Mouse (Mus musculus) neural tube, embryonic 12.5 days (tissue): ENCODE measurements around the gene Zfp146. TPM values are rescaled to one million over a fixed set of nuclear protein-coding genes. Genes with fewer than 3 reads are reported as not detected.
"Not testable (repeated sequence)": the region's sequence is repeated elsewhere in the genome, so short reads cannot be mapped to it uniquely, and the experiment has no call there.

Experiments
- ATAC-seq: fragments of 200-750 bp; cut with Nextera tagmentation; 2 replicates; pipeline ENCODE4 v1.8.0; 2017; ENCODE audit warnings: low read depth, mild to moderate bottlenecking, moderate TSS enrichment, moderate library complexity; ENCODE audit not compliant: low FRiP score
- H3K27ac ChIP-seq: fragments of 300-500 bp; sonication (generic); 2 replicates; pipeline ENCODE4 v1.5.1; 2016
- H3K27me3 ChIP-seq: fragments of 300-500 bp; sonication (generic); replicated peaks from 2 replicates; pipeline ENCODE4 v1.6.1; 2016; ENCODE audit warnings: mild to moderate bottlenecking
- H3K36me3 ChIP-seq: fragments of 300-500 bp; sonication (generic); 2 replicates; pipeline ENCODE4 v1.6.1; 2016; ENCODE audit warnings: mild to moderate bottlenecking
- H3K4me1 ChIP-seq: fragments of 300-500 bp; sonication (generic); 2 replicates; pipeline ENCODE4 v1.6.1; 2016
- H3K4me2 ChIP-seq: fragments of 300-500 bp; sonication (generic); replicated peaks from 2 replicates; pipeline ENCODE4 v1.6.1; 2016; ENCODE audit warnings: mild to moderate bottlenecking
- H3K4me3 ChIP-seq: fragments of 300-500 bp; sonication (generic); 2 replicates; pipeline ENCODE4 v1.5.1; 2016
- H3K9ac ChIP-seq: fragments of 300-500 bp; sonication (generic); 2 replicates; pipeline ENCODE4 v1.6.1; 2016; ENCODE audit warnings: mild to moderate bottlenecking
- H3K9me3 ChIP-seq: fragments of 300-500 bp; sonication (generic); 2 replicates; pipeline ENCODE4 v1.6.1; 2016; ENCODE audit warnings: mild to moderate bottlenecking
- WGBS: fragments of 180-500 bp; shearing (Covaris S2); methylation state at CpG from one replicate; pipeline ENCODE4 v1.1.7; 2016; 5-methylcytosine and 5-hydroxymethylcytosine counted together
- polyA plus RNA-seq: library from polyadenylated mRNA; unstranded; fragments of >200 nt; fragmentation: Nextera tagmentation; extraction: Ambion mirVana; gene quantifications from 2 replicates; pipeline ENCODE4 v1.2.1, GENCODE M21; 2016

Zfp146 gene
- polyA plus RNA-seq, 1 experiment from 2014 or later: 14.6 TPM

GRCm38 (mm10) chr7:30163113-30163512 lies 6.4 kb downstream of the Zfp146 start:
- no peaks in the 10 kb centered on the region for H3K4me1 ChIP-seq
- 99% methylated on average over 5 of the region's 5 CpGs for WGBS
- peaks cover 85% of the 10 kb centered on the region for H3K9me3 ChIP-seq
- H3K9ac ChIP-seq: no peak overlapping the region
- H3K36me3 ChIP-seq: peaks cover 90% of the 10 kb centered on the region
- no peak for ATAC-seq
- no peak overlapping the region for H3K4me3 ChIP-seq
- no peak overlapping the region for H3K27ac ChIP-seq
- no peak overlapping the region for H3K4me2 ChIP-seq
- no peaks in the 10 kb centered on the region for H3K27me3 ChIP-seq

GRCm38 (mm10) chr7:30155507-30155906 lies 14.0 kb downstream of the Zfp146 start:
- WGBS: 94% methylated on average over 3 of the region's 3 CpGs
- no peak for ATAC-seq
- no peak overlapping the region for H3K9ac ChIP-seq
- H3K4me2 ChIP-seq: no peak overlapping the region
- no peak overlapping the region for H3K27ac ChIP-seq
- no peak overlapping the region for H3K4me3 ChIP-seq
- H3K9me3 ChIP-seq: peaks cover 79% of the 10 kb centered on the region
- no peaks in the 10 kb centered on the region for H3K4me1 ChIP-seq
- no peaks in the 10 kb centered on the region for H3K27me3 ChIP-seq
- peaks cover 76% of the 10 kb centered on the region for H3K36me3 ChIP-seq

DNA sequence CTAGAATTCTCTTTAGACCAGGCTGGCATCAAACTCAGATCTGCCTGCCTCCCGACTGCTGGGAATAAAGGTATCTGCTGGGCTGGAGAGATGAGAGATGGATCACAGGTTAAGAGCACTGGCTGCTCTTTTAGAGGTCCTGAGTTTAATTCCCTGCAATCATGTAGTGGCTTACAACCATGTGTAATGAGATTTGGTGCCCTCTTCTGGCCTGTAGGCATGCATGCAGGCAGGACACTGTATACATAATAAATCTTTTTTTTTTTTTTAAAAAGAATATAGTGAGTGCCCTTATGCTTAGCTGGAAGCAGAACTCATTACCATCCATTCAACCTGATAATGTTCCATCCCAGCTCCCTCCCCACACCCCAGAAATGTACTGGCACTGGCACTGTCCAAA lies 15.5 kb downstream of the Zfp146 start:
- Histone ChIP-seq H3K27me3 (no peaks in the 10 kb centered on the region), H3K4me3 (no peak overlapping the region), H3K9me3 (peaks cover 83% of the 10 kb centered on the region), H3K27ac (no peak overlapping the region), H3K9ac (no peak overlapping the region), H3K4me2 (no peak overlapping the region), H3K36me3 (peaks cover 74% of the 10 kb centered on the region), H3K4me1 (no peaks in the 10 kb centered on the region)
- ATAC-seq: no peak
- WGBS: 93% methylated on average over 1 of the region's 1 CpGs

DNA sequence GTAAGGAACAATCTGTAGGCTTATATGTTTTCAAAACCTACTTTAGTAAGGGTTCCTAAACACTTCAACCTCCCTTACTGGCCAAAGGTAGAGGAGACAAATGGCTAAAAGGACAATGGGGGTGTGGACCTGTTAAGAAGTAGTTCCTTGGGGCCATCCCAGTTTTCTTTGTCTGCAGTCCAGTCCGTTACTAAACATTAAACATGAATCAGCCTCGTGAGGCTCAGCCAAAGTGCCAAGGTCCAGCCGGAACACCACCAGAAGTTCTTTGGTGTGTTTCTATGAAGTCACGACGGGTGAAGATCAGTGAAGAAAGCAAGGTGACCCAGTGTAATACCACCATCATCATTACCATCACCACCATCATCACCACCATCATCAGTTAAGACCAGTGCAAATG lies 22.5 kb downstream of the Zfp146 start:
- whole genome bisulfite sequencing: 94% methylated on average over 5 of the region's 5 CpGs

DNA sequence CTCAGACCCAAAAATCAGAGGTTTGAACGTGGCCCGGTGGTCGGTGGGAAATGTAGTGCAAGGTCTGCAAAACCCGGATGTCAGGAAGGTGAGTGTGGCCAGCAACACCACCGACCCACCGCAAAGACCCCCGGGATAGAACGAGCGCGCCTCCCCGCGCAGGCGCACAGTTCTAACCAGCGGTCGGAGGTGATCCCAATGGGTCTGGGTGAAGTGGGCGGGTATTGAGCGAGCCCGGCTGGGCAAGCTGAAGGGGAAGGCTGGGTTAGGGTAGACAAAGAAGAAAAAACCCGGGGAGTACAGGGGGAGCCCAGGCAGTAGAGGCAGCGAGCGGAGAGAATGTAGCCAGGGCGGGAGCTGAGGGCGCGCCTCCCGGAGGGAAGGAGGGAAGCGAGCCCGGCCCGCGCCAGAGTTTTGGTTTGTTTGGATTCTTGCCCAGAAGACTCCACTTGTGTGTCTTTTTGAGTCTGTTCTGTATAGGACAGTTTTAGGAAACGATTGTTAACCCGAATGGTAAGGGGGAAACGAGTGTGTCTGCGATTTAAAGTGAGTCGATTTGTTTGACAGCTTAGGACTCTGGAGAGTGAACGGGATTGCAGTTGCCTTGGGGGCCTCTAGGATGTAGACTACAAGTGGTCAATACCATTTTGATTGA lies 25.9 kb downstream of the Zfp146 start:
- ATAC-seq: peak; percentile 95
- Histone ChIP-seq H3K4me2 (peak overlapping the region; percentile 60), H3K36me3 (peaks cover 27% of the 10 kb centered on the region), H3K9me3 (peaks cover 26% of the 10 kb centered on the region), H3K27me3 (no peaks in the 10 kb centered on the region), H3K4me3 (peak overlapping the region; percentile 53), H3K27ac (peak overlapping the region; percentile 66; the same call in 1 of the 2 replicates), H3K4me1 (no peaks in the 10 kb centered on the region), H3K9ac (peak overlapping the region; percentile 38)
- WGBS: 2% methylated on average over 35 of the region's 35 CpGs

More for the DNA sequence above, 22.5 kb downstream of the Zfp146 start:
- no peaks in the 10 kb centered on the region for H3K4me1 ChIP-seq
- ATAC-seq: no peak
- H3K4me2 ChIP-seq: no peak overlapping the region
- H3K36me3 ChIP-seq: peaks cover 43% of the 10 kb centered on the region
- peaks cover 57% of the 10 kb centered on the region for H3K9me3 ChIP-seq
- H3K27me3 ChIP-seq: no peaks in the 10 kb centered on the region
- H3K9ac ChIP-seq: no peak overlapping the region
- H3K4me3 ChIP-seq: no peak overlapping the region
- H3K27ac ChIP-seq: no peak overlapping the region

- Histone ChIP-seq H3K9ac (peak overlapping the region; percentile 38; the same call in 1 of the 2 replicates), H3K4me2 (peak overlapping the region; percentile 60), H3K4me3 (peak overlapping the region; percentile 53), H3K27me3 (no peaks in the 10 kb centered on the region), H3K9me3 (peaks cover 21% of the 10 kb centered on the region), H3K27ac (no peak overlapping the region), H3K4me1 (no peaks in the 10 kb centered on the region), H3K36me3 (peaks cover 31% of the 10 kb centered on the region)
- peak; percentile 41 for ATAC-seq
- 15% methylated on average over 8 of the region's 8 CpGs for WGBS
Measured at GRCm38 (mm10) chr7:30143170-30143554, 26.4 kb downstream of the Zfp146 start.

DNA sequence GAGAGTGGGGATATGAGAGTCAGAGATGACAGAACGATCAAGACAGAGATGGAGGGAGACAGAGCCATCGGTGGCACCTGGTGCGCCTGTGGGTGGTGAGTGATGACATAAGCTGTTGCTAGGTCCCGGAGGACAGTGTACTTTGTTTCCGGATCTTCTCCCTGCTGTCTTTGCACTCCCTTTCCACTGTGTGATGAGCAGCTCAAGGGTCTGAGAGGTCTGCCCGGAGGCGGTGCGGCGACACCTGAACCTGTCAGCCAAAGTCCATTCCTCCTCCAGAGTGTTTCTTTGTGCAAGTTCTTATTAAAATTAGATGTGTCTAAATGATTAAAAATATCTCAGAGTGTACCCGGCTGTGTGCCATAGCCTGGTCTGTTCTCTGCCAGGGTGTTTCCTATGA lies 32.7 kb downstream of the Zfp146 start:
- Histone ChIP-seq H3K4me1 (no peaks in the 10 kb centered on the region), H3K27ac (no peak overlapping the region), H3K36me3 (peaks cover 69% of the 10 kb centered on the region), H3K27me3 (no peaks in the 10 kb centered on the region), H3K9me3 (peaks cover 16% of the 10 kb centered on the region), H3K9ac (no peak overlapping the region), H3K4me2 (no peak overlapping the region), H3K4me3 (no peak overlapping the region)
- 94% methylated on average over 10 of the region's 10 CpGs for WGBS
- no peak for ATAC-seq

GRCm38 (mm10) chr7:30132396-30132795 lies 37.2 kb downstream of the Zfp146 start:
- Histone ChIP-seq H3K27me3 (no peaks in the 10 kb centered on the region), H3K4me1 (no peaks in the 10 kb centered on the region), H3K9ac (no peak overlapping the region), H3K9me3 (peaks cover 16% of the 10 kb centered on the region), H3K36me3 (peaks cover 77% of the 10 kb centered on the region), H3K4me2 (no peak overlapping the region), H3K4me3 (no peak overlapping the region), H3K27ac (no peak overlapping the region)
- no peak for ATAC-seq
- WGBS: 90% methylated on average over 4 of the region's 4 CpGs

DNA sequence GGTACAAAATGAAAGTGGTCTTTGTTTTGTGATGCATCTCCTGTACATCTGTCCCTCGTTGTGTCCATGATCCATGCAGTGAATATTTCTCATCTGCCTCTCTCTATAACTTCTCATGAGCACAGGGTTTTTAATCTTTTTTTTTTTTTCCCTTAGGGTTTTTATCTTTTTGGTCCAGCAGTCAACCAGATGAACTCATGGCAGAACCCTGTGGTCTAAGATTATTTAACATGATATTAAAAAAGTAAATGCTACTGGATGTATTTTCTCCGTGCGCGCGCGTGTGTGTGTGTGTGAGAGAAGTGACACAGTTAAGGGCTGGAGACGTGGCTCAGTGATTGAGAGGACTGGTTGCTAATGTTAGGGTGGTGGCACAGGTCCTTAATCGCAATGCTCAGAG lies 39.6 kb downstream of the Zfp146 start:
- ATAC-seq: no peak
- Histone ChIP-seq H3K9ac (no peak overlapping the region), H3K36me3 (peaks cover 73% of the 10 kb centered on the region), H3K4me1 (no peaks in the 10 kb centered on the region), H3K4me3 (no peak overlapping the region), H3K9me3 (peaks cover 16% of the 10 kb centered on the region), H3K4me2 (no peak overlapping the region), H3K27me3 (no peaks in the 10 kb centered on the region), H3K27ac (no peak overlapping the region)
- WGBS: 97% methylated on average over 8 of the region's 8 CpGs

DNA sequence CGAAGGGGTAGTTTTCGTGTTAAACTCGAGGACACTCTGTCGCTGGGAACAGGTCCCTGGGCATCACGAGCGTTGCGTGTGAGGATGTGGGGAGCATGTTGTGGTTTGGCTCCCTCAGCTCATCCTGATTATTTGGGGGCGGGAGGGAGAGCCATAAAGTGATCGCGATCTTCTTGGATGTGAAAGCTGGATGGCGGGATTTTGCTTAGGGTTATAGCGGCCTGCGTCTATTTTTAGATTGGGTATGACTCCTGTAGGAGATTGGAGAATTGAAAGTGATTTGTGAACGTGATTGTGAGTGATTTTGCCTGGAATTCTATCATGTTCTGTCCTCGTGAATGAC lies 47.4 kb downstream of the Zfp146 start:
- H3K36me3 ChIP-seq: peaks cover 14% of the 10 kb centered on the region
- peaks cover 11% of the 10 kb centered on the region for H3K4me1 ChIP-seq
- no peak overlapping the region for H3K27ac ChIP-seq
- H3K27me3 ChIP-seq: no peaks in the 10 kb centered on the region
- H3K9ac ChIP-seq: peak overlapping the region; percentile 79
- H3K4me2 ChIP-seq: peak overlapping the region; percentile 79
- H3K9me3 ChIP-seq: 0 out of 2 replicates have a peak, but pooled peaks cover 3% of the 10 kb centered on the region
- peak overlapping the region; percentile 65 for H3K4me3 ChIP-seq
- no peak; the same call in 1 of the 2 replicates for ATAC-seq
- WGBS: 8% methylated on average over 15 of the region's 15 CpGs

- peak; percentile 97 for ATAC-seq
- Histone ChIP-seq H3K4me1 (peaks cover 11% of the 10 kb centered on the region), H3K4me2 (peak within 1 kb of the TSS; percentile 79), H3K9ac (peak within 1 kb of the TSS; percentile 79), H3K27me3 (no peaks in the 10 kb centered on the region), H3K4me3 (peak within 1 kb of the TSS; percentile 65), H3K36me3 (0 out of 2 replicates have a peak, but pooled peaks cover 8% of the 10 kb centered on the region), H3K9me3 (0 out of 2 replicates have a peak, but pooled peaks cover 3% of the 10 kb centered on the region), H3K27ac (peak within 1 kb of the TSS; percentile 67)
- under 1% methylated on average over 61 of the region's 61 CpGs for WGBS
Measured at GRCm38 (mm10) chr7:30121308-30122187, 48.0 kb downstream of the Zfp146 start, which contains the start of gene Zfp382. TSS of gene Zfp382 (plus strand) at chr7:30121942.

DNA sequence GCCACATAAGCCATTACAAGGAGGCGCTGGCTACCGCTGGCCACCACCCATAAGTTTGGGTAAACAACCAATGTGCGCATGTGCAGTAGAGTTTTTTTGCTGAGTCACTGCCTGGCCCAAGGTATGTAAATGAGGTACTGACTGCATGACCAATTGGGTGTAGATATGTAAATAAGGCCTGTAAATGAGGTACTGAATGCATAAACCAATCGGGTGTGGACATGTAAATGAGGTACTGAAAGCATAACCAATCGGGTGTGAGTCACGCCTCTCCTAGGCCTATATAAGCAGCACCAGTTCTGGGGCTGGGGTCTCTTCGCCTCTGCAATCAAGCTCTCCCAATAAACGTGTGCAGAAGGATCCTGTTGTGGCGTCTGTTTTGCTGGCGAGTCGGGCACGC lies 51.6 kb downstream of the Zfp146 start:
- H3K4me3 ChIP-seq, H3K4me1 ChIP-seq, ATAC-seq, H3K36me3 ChIP-seq, H3K27me3 ChIP-seq, H3K4me2 ChIP-seq, H3K9ac ChIP-seq, H3K27ac ChIP-seq: not testable (repeated sequence)
- peaks cover 18% of the 10 kb centered on the region for H3K9me3 ChIP-seq
- 94% methylated on average over 12 of the region's 12 CpGs for WGBS
